Mouse (Mus musculus) cerebellum, adult 2 months (tissue): ENCODE data around the gene Odc1.
"Not testable (repeated sequence)": the region's sequence is repeated elsewhere in the genome, so short reads cannot be mapped to it uniquely, and the experiment has no call there.

ENCODE experiments used
- CTCF ChIP-seq: fragments of 200-500 bp; IDR thresholded peaks from 2 replicates; pipeline ENCODE4 v1.5.1; 2011; ENCODE audit warnings: low read depth, mild to moderate bottlenecking, control low read depth, low read length, moderate library complexity, borderline replicate concordance; ENCODE audit not compliant: insufficient read depth
- POLR2A ChIP-seq: fragments of 200-500 bp; IDR thresholded peaks from 2 replicates; pipeline ENCODE4 v1.6.1; 2011; ENCODE audit warnings: low read length, control low read depth, borderline replicate concordance; ENCODE audit not compliant: insufficient read depth

GRCm38 (mm10) chr12:17549421-17549820 is 4.8 kb downstream of the Odc1 start:
- not testable (repeated sequence) for TF ChIP-seq POLR2A, CTCF
